Comparison of ENCODE assay signal across 20 mouse cellular contexts in genomic region chr9:109060898-109061295, GRCm38 (mm10).
"Had no signal": no experiment of that assay in that cellular context is flagged by ENCODE, and none has a peak within 500 bp of the region (broad histone marks: within the 10 kb centered on the region; RNA-seq: fewer than 3 reads in every experiment).

No protein-coding gene starts in this region.

- H3K9ac ChIP-seq: liver, embryonic 15.5 days; liver, postnatal 0 days; lung, embryonic 15.5 days; midbrain, embryonic 13.5 days; midbrain, embryonic 15.5 days; neural tube, embryonic 15.5 days had no signal

- H3K9me3 ChIP-seq: liver, embryonic 15.5 days; lung, embryonic 15.5 days; megakaryocyte, embryonic 14.5 days; midbrain, embryonic 13.5 days; midbrain, embryonic 15.5 days; neural tube, embryonic 13.5 days; neural tube, embryonic 15.5 days had no signal

- H3K27ac ChIP-seq: liver, embryonic 15.5 days; lung, embryonic 15.5 days; macrophage; midbrain, embryonic 13.5 days; midbrain, embryonic 15.5 days; neural tube, embryonic 13.5 days; neural tube, embryonic 15.5 days had no signal

- H3K27me3 ChIP-seq: liver, embryonic 15.5 days; lung, embryonic 15.5 days; megakaryocyte, embryonic 14.5 days; midbrain, embryonic 13.5 days; midbrain, embryonic 15.5 days; neural tube, embryonic 13.5 days; neural tube, embryonic 15.5 days had no signal

- H3K4me2 ChIP-seq: liver, embryonic 15.5 days; lung, embryonic 15.5 days; midbrain, embryonic 11.5 days; midbrain, embryonic 13.5 days; midbrain, embryonic 15.5 days; neural tube, embryonic 13.5 days; neural tube, embryonic 15.5 days had no signal

- ATAC-seq: liver, postnatal 0 days; lung, postnatal 0 days; midbrain, embryonic 15.5 days had no signal

- DNase-seq: lung, adult 2 months; lung, postnatal 14 days; lung, postnatal 36 days; retina, postnatal 1 day; right cerebral cortex, adult 18-20 months; right cerebral cortex, postnatal 25 days; right cerebral cortex, postnatal 4 days; thymus, adult 18-20 months; thymus, postnatal 36 days had no signal

- H3K4me3 ChIP-seq: liver, embryonic 15.5 days; lung, embryonic 15.5 days; midbrain, embryonic 13.5 days; midbrain, embryonic 15.5 days; neural tube, embryonic 13.5 days; neural tube, embryonic 15.5 days had no signal
